Mouse (Mus musculus) layer of hippocampus, postnatal 25 days (tissue): ENCODE results near the gene Adh4. TPM values are rescaled to one million over a fixed set of nuclear protein-coding genes. Genes with fewer than 3 reads are reported as not detected.
"Not testable (repeated sequence)": the region's sequence is repeated elsewhere in the genome, so short reads cannot be mapped to it uniquely, and the experiment has no call there.

Source experiments
- DNase-seq, 2 experiments: peaks; one replicate each; pipeline ENCODE4 v3.0.0; 2022; ENCODE audit warnings: mixed read lengths in 2 of 2, low spot score in 1 of 2; ENCODE audit errors: extremely low spot score in 1 of 2
- total RNA-seq, 2 experiments: library from RNA; stranded (reverse); gene quantifications; 2 replicates each; pipeline ENCODE4 v1.2.3; 2021

The Adh4 gene
- not detected for total RNA-seq

DNA sequence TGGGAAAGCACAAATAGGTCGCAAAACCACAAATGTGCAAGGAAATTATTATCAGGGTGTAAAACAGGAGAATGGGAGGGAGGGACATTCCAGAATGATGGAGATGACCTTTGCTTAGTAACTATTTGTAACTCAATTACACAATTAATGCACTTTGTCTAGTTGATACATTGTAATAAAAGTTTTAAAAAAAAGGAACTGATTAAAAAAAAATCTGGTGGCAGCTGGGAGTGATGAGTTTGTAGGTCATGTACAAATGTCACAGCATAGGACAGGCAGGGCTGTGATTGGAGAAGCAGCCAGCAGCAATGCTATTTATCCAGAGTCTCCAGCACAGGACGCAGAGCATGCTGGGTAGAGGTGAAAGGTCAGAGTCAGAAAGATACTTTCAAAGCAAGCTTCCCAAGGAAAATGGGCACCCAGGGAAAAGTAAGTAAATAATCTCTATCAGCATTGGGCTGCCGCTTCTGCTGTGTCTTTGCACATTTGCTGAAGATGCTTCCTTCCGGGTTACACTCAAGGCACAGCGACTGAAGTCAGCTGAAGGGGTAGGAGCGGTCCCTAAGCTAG, at the start of gene Adh4:
Gene Adh4 (plus strand): TSS at position 346 of the 570 bp plus-strand sequence.
- no peak for DNase-seq

DNA sequence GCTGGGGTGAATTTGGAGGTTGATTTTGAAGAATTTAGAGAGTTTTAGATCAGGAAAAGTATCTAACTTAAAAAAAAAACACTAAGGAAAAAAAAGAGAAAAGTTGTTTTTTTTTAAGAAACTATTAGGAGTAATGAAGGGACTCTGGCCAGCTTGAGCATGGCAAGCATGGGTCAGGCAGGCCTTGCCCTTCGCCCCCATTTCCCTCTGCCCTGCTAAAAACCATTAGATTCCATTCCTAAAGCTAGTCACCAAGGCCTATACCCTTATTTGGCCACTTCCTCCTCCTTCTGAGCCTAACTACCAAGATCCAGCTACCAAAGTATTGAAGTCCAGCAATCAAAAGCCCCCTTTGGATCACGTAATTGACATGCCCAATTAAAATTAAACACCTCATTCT, 49.1 kb upstream of the Adh4 start:
- no peak for DNase-seq

DNA sequence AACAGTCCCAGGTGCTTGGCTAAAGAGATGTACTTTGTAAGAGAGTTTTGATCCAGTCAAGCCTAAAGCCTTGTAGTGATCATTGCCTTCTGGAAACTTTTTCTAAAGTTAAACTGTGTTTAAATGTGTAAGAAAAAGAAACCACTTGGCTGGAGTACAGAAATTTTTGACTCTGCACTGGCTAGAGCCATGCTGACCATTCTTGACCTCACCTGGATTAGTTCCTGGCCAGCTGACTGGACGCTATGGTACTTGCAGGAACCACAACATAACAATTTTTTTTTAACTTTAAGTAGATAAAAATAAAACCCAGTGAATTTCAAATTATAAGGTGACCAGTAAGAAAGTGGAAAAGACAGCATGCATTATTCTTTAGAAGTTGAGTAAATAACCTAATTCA, 45.7 kb upstream of the Adh4 start:
- DNase-seq = no peak

DNA sequence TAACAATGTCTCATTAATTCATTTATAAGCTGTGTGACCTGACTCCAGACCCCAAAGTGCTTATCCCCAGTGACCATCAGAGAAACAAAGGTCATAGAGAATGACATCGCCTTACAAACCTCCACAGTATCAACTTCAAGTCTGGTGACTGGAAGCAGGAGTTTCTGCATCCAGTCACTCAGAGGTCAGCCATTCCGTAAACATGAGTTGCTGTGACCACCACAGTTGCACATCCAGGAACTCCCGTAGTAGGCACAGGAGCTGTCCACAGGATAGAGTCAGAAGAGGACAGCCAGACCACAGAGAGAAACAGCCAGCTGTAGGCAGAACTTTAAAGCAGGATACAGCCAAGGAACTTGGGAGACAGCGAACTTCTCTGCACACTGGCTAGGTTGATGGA, 45.0 kb upstream of the Adh4 start:
- not testable (repeated sequence) for DNase-seq

DNA sequence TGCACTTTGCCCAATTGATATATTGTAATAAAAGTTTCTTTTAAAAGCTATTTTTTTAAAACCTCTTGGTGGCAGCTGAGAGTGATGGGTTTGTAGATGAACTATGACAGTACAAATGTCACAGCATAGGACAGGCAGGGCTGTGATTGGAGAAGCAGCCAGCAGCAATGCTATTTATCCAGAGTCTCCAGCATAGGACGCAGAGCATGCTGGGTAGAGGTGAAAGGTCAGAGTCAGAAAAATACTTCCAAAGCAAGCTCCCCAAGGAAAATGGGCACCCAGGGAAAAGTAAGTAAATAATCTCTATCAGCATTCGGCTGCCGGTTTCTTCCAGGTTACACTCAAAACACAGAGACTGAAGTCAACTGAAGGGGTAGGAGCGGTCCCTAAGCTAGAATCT, 41.3 kb upstream of the Adh4 start:
- no peak for DNase-seq

DNA sequence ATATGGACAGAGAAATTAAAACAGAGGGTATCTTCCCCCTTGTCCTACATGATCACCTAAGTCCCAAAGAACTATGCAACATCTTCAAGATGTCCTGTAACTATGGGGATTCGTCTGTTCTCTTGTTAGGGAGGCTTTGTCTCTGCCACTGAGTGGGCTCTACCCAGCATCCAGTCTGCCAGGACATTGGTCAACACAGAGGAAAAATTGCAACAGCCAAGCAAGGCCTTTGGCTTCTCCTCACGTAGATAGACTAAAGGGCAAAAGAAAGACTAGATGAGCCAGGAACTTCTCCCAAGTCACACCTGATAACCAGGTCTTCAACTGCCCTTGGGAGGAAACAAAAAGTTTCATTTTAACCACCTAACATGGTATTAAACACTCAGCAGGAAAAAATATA, 40.1 kb upstream of the Adh4 start:
- no peak for DNase-seq

DNA sequence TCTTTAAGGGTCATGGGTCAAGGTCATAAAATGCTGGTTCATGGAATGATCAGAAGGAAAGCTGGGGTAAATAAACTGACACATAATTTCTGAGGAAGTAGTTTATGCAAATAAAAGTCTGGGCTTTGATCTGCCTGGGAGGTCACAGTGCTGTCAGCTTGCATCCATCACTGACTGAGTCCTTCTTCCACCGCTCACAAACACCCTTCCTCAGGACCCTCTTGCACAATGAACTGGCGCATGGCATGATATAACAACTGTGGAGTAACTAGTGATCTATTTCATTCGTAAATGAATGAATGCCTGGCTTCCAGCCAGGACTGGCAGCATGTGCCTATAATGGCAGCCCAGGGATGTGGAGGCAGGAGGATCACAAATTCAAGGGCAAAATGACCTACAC, 34.1 kb upstream of the Adh4 start:
- DNase-seq = no peak

DNA sequence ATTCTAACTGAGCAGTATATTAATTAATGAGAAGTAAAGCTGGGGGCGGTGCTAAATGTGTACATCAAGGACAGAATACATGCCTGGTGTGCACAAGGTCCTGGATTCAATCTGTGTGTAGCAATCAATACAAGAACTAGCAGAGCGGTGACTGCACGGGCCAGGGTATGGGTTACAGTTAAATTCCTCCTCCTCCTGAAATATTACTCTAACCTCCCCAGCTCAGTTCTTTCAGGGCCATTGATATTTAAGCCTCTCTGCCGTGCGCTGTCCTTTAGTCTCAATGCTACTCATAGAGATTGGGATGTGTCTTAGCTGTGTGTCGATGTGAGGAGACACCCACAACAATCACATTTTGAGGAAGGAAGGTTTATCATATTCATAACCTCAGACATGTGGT, 28.1 kb upstream of the Adh4 start:
- no peak for DNase-seq

DNA sequence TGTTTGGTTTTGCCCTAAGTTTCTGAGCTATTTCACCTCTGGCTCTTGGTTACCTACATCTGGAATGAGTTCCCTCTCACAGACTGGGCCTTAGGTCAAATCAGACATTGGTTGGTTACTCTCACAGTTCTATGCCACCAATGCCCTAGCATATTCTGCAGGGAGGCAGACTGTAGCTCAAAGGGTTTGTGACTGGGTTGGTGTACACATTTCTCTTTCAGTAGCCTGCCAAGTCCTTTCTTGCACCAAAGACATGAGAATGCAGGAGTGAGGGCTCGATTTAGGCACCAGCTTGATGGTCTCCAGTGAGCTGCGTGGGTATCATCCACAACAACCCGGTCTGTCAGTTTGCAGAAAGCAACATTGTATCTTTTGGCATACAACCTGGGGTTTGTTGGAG, 10.4 kb upstream of the Adh4 start:
- DNase-seq = no peak

DNA sequence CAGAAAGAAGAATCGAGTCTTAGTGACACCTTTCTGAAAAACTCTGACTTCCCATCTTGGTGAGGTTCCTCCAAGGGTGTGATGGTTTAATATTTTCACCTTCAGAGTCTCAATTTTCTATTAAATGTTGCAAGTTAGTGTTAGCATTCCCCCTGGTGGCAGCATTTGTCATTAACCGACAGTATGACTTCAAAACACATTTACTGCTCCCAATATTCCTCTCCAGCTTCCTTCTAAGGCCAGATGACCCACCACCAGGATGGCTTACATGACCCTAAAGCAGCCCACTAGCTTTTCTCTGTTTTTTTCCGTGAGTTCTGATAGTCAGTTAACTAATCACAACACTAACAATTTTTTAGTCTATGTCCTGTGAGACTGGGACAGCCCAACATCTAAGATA, 9.9 kb upstream of the Adh4 start:
- peak; percentile 22 to 68 for DNase-seq

DNA sequence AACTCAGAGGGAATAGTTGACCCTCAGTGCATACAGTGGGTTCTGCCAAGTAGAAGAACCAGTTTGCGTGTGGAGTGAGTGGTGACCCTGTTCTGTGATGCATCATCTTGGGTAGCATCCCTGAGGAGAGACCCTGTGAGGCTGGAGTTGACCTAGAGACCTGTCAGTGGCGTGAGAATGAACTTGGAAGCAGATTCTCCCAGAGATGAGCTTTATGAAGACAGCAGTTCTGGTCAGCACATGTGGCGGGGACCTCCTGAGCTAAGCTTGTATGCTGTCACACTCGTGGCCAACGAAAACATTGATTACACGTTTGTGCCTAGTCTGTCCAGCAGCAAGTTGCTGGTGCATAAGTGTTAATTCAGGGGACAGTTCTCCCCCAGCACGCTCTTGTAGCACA, 9.4 kb upstream of the Adh4 start:
- no peak for DNase-seq

DNA sequence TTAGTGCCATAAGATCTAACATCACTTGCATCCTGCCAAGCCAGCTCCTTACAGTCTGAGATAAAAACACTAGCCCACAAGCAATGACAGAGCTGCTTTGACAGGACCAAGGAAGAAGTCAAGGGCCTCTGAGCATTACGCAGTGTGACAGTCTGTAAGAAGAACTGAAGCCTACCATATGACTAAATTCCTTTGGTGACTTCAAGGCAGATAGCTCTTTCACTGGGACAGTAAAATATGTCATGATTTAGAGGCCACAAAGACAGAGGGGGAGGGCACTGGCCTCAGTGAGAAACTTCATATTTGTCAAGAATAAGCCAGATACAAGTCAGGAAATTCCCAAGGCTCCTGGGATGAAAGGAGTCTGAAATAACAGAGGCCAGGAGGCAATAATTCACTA, 7.3 kb upstream of the Adh4 start:
- DNase-seq = no peak

DNA sequence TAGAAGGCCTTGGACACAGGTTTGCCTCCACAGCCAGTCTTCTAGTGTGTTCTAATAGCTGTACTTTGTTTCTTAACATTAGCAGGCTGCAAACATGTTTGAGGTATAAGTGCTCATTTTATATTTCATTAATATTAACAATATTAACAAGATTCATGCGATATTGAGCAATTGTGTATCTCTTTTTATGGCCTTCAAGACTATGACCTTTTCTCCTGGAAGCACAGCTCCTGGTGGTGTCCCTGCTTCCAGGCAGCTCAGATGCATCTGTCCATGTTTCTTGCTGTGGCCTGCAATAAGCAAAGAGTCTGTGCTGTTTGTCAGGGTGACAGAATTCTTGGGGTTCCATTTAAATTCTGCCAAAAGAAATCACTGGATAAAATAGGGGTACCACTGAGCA, 5.7 kb upstream of the Adh4 start:
- DNase-seq = no peak

DNA sequence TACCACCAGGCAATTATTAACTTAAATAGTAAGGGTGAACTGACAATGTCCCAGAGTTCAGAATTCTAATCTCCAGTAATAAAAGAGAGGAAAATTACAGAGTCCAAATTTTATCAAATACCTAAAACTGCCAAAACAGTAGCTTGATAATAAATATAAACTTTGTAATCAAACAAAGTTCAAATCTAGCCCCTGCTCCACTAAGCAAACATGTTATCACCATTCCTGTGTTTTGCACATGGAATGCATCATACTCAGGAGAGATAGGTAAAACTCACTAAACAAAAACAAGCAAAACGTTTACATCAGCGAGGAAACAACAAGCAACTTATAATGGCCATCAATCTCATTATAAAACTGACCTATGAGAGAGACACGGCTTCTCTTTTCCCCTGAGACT, 5.1 kb upstream of the Adh4 start:
- no peak for DNase-seq

DNA sequence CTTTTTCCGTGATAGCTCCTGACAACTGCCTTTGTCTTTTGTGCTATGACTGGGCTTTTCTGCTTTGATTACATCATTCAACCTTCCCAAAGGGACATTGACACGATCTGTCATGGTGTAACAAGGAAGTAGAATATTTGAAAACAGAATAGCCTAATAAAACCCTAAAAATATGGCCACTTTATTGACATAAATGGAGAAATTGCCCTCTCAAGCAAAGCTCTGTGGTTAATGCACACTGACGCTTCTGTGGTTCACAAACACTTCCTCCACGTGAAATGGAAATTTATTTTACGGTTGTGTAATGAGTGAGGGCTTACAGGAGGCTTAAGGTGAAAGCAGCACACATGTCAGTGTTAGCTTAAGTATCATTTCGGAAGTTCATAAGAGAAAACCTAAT, 4.1 kb downstream of the Adh4 start:
- DNase-seq = no peak

DNA sequence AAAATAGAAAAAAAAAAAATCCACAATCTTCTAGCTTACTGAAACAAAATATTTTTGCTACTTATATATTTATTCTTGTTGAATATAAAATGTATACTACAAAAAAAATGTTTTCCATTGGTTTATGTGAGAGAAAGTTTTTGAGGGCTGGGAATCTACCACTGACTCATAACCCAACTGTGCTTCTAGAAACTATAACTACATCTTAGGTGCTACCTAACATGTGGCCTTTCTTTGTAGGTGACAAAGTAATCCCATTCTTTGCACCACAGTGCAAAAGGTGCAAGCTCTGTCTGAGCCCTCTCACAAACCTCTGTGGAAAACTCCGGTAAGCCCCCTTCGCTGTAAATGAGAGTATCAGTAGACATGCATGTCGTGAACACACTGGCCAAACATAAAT, 5.1 kb downstream of the Adh4 start:
- no peak for DNase-seq

DNA sequence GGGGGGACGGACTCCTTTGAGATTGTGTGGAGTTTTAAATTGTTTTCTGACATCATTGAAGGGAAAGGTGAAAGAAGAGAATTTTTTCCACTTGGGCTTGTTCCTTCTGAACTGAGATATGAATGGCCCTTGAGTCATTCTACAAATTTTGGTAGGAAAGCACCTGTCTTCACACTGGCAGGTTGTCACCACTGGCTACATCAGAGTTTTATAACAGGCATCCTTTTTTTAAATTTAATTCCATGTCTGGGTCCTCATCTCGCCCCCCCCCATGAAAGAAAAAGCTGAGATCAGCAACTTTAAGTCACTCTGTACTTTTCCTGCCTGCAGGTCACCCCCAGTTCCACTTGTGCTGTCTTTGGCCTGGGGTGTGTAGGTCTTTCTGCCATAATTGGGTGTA, 8.4 kb downstream of the Adh4 start:
- no peak for DNase-seq

DNA sequence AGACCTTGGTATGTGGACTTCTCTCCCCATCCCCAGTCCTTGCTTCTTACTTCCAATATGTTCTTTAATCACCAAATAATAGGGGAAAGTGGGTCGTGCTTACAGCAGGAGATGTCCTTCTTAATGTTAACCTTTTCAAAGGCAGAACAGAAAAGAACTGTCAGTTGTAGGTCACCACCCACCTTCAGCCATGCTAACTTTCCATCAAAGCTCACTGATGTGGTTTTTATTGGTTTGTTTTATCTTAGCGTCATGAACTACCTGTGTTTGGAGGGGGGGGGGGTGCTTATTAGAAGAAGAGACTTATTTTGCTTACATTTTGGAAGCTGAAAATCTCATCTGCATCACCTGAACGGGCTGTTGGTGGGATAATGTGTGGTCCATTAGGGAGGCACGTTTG, 9.0 kb downstream of the Adh4 start:
- DNase-seq = no peak

DNA sequence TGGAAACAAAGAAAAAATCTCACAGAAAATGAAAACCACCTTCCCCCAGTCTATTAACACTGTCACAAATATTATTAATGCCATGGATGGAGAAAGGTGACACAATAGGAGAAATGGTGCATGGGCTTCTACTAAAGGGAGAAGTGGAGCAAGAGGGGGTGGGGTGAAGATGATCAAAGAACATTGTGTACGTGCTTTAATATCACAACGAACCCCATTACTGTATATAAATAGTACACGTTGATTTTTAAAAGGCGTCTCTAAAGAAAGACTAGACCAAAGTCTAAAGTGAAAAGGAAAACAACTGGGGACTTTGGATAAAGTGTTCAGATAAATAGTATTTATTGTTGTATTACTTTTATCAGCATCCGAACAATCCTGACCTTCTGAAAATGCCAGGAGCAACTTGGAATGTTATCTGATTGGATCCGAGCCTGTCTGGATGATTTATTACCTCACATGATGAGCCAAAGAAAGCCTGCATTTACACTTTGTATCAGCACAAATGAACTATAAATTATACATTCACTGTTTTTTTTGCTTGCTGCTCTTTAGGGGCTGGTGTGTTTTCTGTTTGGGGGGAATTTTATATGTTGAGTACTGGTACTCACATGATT, 15.2 kb downstream of the Adh4 start:
- DNase-seq = no peak

DNA sequence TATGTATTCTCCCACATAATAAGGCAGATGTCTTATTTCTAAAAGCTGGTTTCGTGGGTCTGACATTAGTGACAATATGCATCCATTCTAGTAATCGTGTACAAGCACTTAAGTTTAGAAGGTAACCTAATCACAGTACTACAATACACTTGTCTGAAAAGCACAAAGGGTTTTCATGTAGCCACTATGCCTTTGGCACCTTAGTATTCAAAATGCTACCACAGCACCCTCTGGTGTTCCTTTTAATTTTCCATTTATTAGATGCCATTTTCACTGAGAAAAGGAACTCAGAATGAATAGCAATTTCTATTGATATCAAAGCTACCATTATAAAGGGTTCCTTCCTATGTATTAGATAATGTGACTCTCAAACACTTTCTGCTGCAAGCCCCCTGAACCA, 16.6 kb downstream of the Adh4 start:
- no peak for DNase-seq

DNA sequence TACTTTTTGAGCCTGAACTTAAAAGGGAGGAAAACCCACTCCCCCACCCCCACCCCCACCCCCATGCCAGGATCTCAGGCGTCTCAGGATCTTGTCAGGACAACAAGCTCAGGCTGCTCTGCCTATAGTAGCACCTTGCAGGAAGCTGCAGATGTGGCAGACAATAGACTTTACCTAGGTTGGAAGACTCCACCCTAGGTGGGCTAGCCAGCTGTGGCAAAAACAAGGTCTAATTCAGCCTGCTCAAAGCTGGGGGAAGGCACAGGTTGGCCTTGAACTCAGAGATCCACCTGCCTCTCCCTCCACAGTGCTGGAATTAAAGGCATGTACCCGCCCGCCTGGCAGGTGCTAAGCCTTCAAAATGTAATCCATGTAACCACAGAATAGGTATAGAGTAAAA, 23.4 kb downstream of the Adh4 start:
- DNase-seq = no peak

DNA sequence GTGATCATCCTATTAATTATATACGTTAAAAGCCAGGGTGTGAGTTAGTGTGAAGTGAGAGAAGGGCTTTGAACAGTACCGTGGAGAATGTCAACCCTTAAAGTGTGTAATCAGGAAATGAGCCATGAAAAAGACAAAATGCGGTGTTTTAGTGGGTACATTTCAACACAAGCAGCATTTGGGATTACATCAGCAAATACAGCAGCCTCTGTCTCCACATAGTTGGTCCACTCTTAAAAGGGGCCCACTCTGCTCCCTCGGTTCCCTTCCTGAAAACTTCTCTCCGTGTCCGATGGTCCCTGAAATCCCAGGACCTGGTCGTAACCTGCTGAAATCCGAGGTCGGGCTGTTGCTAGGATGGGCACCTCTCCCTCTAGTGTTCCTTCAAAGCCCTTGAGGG, 26.9 kb downstream of the Adh4 start:
- no peak for DNase-seq
